Mouse (Mus musculus): Measurements from ENCODE around the gene Map2k2.

- TF ChIP-seq CTCF (IDR thresholded peaks at IDR 0.05; ENCODE audit: borderline replicate concordance, insufficient read depth, low read depth, low read length) (no peak), POLR2A (IDR thresholded peaks at IDR 0.05; ENCODE audit: borderline replicate concordance, insufficient read depth, low read length) (peak; percentile 76; the same call in 1 of the 2 replicates)
Observed at GRCm38 (mm10) chr10:81059603-81060543, 45.8 kb upstream of the Map2k2 start, which contains the start of gene Sgta.
